11 mouse cellular contexts compared by ENCODE assay signal in genomic region chr16:18236676-18237501, GRCm38 (mm10). TPM values are rescaled to one million over a fixed set of nuclear protein-coding genes. Genes with fewer than 3 reads are reported as not detected.
DNase-seq lines count a peak whose midpoint lies in the region; ATAC-seq and TF ChIP-seq lines count a peak whose summit lies in the region.
"Had no signal": no experiment of that assay in that cellular context is flagged by ENCODE, and none has a peak within 500 bp of the region (broad histone marks: within the 10 kb centered on the region; RNA-seq: fewer than 3 reads in every experiment).

No protein-coding gene starts in this region.

- H3K27ac ChIP-seq in forebrain, embryonic 10.5 days, result no peak overlapping the region
- H3K27ac ChIP-seq in forebrain, embryonic 14.5 days (ENCODE audit: low read depth, low read length), result no peak overlapping the region
- 0 out of 2 replicates have a peak overlapping the region, but pooled peaks have one; percentile 74 for H3K27ac ChIP-seq in intestine, embryonic 15.5 days
- no peak overlapping the region for H3K27ac ChIP-seq in intestine, postnatal 0 days (ENCODE audit: low read depth, low read length)
- peak overlapping the region; percentile 86; the same call in 1 of the 2 replicates for H3K27ac ChIP-seq in limb, embryonic 13.5 days

- TF ChIP-seq CTCF in intestine, postnatal 0 days (IDR thresholded peaks at IDR 0.05; ENCODE audit: low read depth), result no peak

- no peak for ATAC-seq in forebrain, embryonic 14.5 days
- no peak for ATAC-seq in intestine, embryonic 15.5 days
- no peak for ATAC-seq in intestine, postnatal 0 days
- ATAC-seq in limb, embryonic 13.5 days (ENCODE audit: low FRiP score, low read depth), result no peak

- H3K36me3 ChIP-seq in forebrain, embryonic 10.5 days (replicated peaks), result peaks cover 58% of the 10 kb centered on the region
- peaks cover 44% of the 10 kb centered on the region for H3K36me3 ChIP-seq in forebrain, embryonic 14.5 days (ENCODE audit: control insufficient read depth, insufficient read depth, low read length)
- peaks cover 28% of the 10 kb centered on the region for H3K36me3 ChIP-seq in intestine, embryonic 15.5 days
- H3K36me3 ChIP-seq in intestine, postnatal 0 days (ENCODE audit: control insufficient read depth, insufficient read depth), result peaks cover 40% of the 10 kb centered on the region
- peaks cover 41% of the 10 kb centered on the region for H3K36me3 ChIP-seq in limb, embryonic 13.5 days

- no peaks in the 10 kb centered on the region for H3K9me3 ChIP-seq in forebrain, embryonic 10.5 days
- H3K9me3 ChIP-seq in forebrain, embryonic 14.5 days (replicated peaks; ENCODE audit: control insufficient read depth, low read length), result no peaks in the 10 kb centered on the region
- no peaks in the 10 kb centered on the region for H3K9me3 ChIP-seq in intestine, embryonic 15.5 days
- no peaks in the 10 kb centered on the region for H3K9me3 ChIP-seq in intestine, postnatal 0 days (ENCODE audit: control insufficient read depth)
- no peaks in the 10 kb centered on the region for H3K9me3 ChIP-seq in limb, embryonic 13.5 days

- 72% methylated on average over 7 of the region's 7 CpGs for WGBS in forebrain, embryonic 10.5 days
- WGBS in forebrain, embryonic 14.5 days, result 78% methylated on average over 7 of the region's 7 CpGs
- WGBS in intestine, embryonic 15.5 days, result 66% methylated on average over 7 of the region's 7 CpGs
- whole genome bisulfite sequencing in intestine, postnatal 0 days, result 76% methylated on average over 7 of the region's 7 CpGs
- 79% methylated on average over 7 of the region's 7 CpGs for WGBS in limb, embryonic 13.5 days

- no peaks in the 10 kb centered on the region for H3K27me3 ChIP-seq in forebrain, embryonic 10.5 days (ENCODE audit: poor library complexity, severe bottlenecking)
- H3K27me3 ChIP-seq in forebrain, embryonic 14.5 days (replicated peaks; ENCODE audit: control insufficient read depth, insufficient read depth, low read length), result no peaks in the 10 kb centered on the region
- no peaks in the 10 kb centered on the region for H3K27me3 ChIP-seq in intestine, embryonic 15.5 days (replicated peaks)
- no peaks in the 10 kb centered on the region for H3K27me3 ChIP-seq in intestine, postnatal 0 days (replicated peaks; ENCODE audit: control insufficient read depth, insufficient read depth, low read length)
- no peaks in the 10 kb centered on the region for H3K27me3 ChIP-seq in limb, embryonic 13.5 days

- H3K4me3 ChIP-seq in forebrain, embryonic 10.5 days, result peak overlapping the region; percentile 92; the same call in 1 of the 2 replicates
- H3K4me3 ChIP-seq in forebrain, embryonic 14.5 days (ENCODE audit: low read depth, low read length), result no peak overlapping the region
- no peak overlapping the region for H3K4me3 ChIP-seq in intestine, embryonic 15.5 days (replicated peaks)
- H3K4me3 ChIP-seq in intestine, postnatal 0 days (ENCODE audit: low read depth, low read length), result no peak overlapping the region
- no peak overlapping the region for H3K4me3 ChIP-seq in limb, embryonic 13.5 days

- no peak overlapping the region for H3K9ac ChIP-seq in forebrain, embryonic 14.5 days (ENCODE audit: low read length)
- no peak overlapping the region for H3K9ac ChIP-seq in intestine, embryonic 15.5 days
- no peak overlapping the region for H3K9ac ChIP-seq in intestine, postnatal 0 days (ENCODE audit: low read depth, low read length)
- peak overlapping the region; percentile 86; the same call in 1 of the 2 replicates for H3K9ac ChIP-seq in limb, embryonic 13.5 days

- peaks cover 35% of the 10 kb centered on the region for H3K4me1 ChIP-seq in forebrain, embryonic 10.5 days
- peaks cover 16% of the 10 kb centered on the region for H3K4me1 ChIP-seq in forebrain, embryonic 14.5 days (ENCODE audit: control insufficient read depth, insufficient read depth, low read length)
- H3K4me1 ChIP-seq in intestine, embryonic 15.5 days (replicated peaks), result peaks cover 19% of the 10 kb centered on the region
- no peaks in the 10 kb centered on the region for H3K4me1 ChIP-seq in intestine, postnatal 0 days (replicated peaks; ENCODE audit: control insufficient read depth, insufficient read depth, low read length)
- peaks cover 27% of the 10 kb centered on the region for H3K4me1 ChIP-seq in limb, embryonic 13.5 days

- DNase-seq in forebrain, embryonic 10.5 days (ENCODE audit: extremely low spot score, low spot score), result no peak
- DNase-seq in forebrain, embryonic 14.5 days (ENCODE audit: low spot score), result no peak
- peak; percentile 16 for DNase-seq in A20 (ENCODE audit: low read depth, low spot score)
- no peak for DNase-seq in Muller cell, postnatal 12 days (ENCODE audit: inconsistent ontology term)
- DNase-seq in left cerebral cortex, adult 11 months (ENCODE audit: low spot score), result no peak

- H3K4me2 ChIP-seq in forebrain, embryonic 14.5 days (ENCODE audit: low read length), result no peak overlapping the region
- H3K4me2 ChIP-seq in intestine, embryonic 15.5 days (replicated peaks), result 0 out of 2 replicates have a peak overlapping the region, but pooled peaks have one; percentile 77
- H3K4me2 ChIP-seq in intestine, postnatal 0 days (replicated peaks; ENCODE audit: low read depth), result no peak overlapping the region
- no peak overlapping the region for H3K4me2 ChIP-seq in limb, embryonic 13.5 days (replicated peaks)

RNA-seq across cellular contexts. Expression of gene Zdhhc8, which starts 2.0 kb away (rescaled TPM):
- polyA plus RNA-seq in forebrain, embryonic 10.5 days (2016; fragmentation: Nextera tagmentation; extraction: Ambion mirVana), result 9.7 and 10.5 TPM in 2 replicates
- polyA plus RNA-seq in forebrain, embryonic 14.5 days (2014; fragmentation: Nextera tagmentation; extraction: Ambion mirVana), result 5.9 and 10.2 TPM in 2 replicates
- polyA plus RNA-seq in intestine, embryonic 15.5 days (2015; fragmentation: Nextera tagmentation; extraction: Ambion mirVana), result 11.5 and 11.6 TPM in 2 replicates
- 4.3 and 5.0 TPM in 2 replicates for polyA plus RNA-seq in intestine, postnatal 0 days (2015; fragmentation: Nextera tagmentation; extraction: Ambion mirVana)
- polyA plus RNA-seq in limb, embryonic 13.5 days (2015; fragmentation: Nextera tagmentation; extraction: Ambion mirVana), result 18.7 and 21.2 TPM in 2 replicates

RNA-seq across cellular contexts. Expression of gene Trmt2a, which starts 11.6 kb away (rescaled TPM):
- 134 and 139 TPM in 2 replicates for polyA plus RNA-seq in forebrain, embryonic 10.5 days (2016; fragmentation: Nextera tagmentation; extraction: Ambion mirVana)
- 95.0 and 95.4 TPM in 2 replicates for polyA plus RNA-seq in forebrain, embryonic 14.5 days (2014; fragmentation: Nextera tagmentation; extraction: Ambion mirVana)
- polyA plus RNA-seq in intestine, embryonic 15.5 days (2015; fragmentation: Nextera tagmentation; extraction: Ambion mirVana), result 102 and 107 TPM in 2 replicates
- 26.1 and 28.7 TPM in 2 replicates for polyA plus RNA-seq in intestine, postnatal 0 days (2015; fragmentation: Nextera tagmentation; extraction: Ambion mirVana)
- 111 and 113 TPM in 2 replicates for polyA plus RNA-seq in limb, embryonic 13.5 days (2015; fragmentation: Nextera tagmentation; extraction: Ambion mirVana)

RNA-seq across cellular contexts. Expression of gene Ranbp1, which starts 11.6 kb away (rescaled TPM):
- 1,297 and 1,372 TPM in 2 replicates for polyA plus RNA-seq in forebrain, embryonic 10.5 days (2016; fragmentation: Nextera tagmentation; extraction: Ambion mirVana)
- polyA plus RNA-seq in forebrain, embryonic 14.5 days (2014; fragmentation: Nextera tagmentation; extraction: Ambion mirVana), result 527 and 537 TPM in 2 replicates
- polyA plus RNA-seq in intestine, embryonic 15.5 days (2015; fragmentation: Nextera tagmentation; extraction: Ambion mirVana), result 535 and 668 TPM in 2 replicates
- 229 and 231 TPM in 2 replicates for polyA plus RNA-seq in intestine, postnatal 0 days (2015; fragmentation: Nextera tagmentation; extraction: Ambion mirVana)
- polyA plus RNA-seq in limb, embryonic 13.5 days (2015; fragmentation: Nextera tagmentation; extraction: Ambion mirVana), result 641 and 645 TPM in 2 replicates

RNA-seq across cellular contexts. Expression of gene Ccdc188, which starts 19.2 kb away (rescaled TPM):
- not detected in 2 replicates for polyA plus RNA-seq in forebrain, embryonic 10.5 days (2016; fragmentation: Nextera tagmentation; extraction: Ambion mirVana)
- polyA plus RNA-seq in forebrain, embryonic 14.5 days (2014; fragmentation: Nextera tagmentation; extraction: Ambion mirVana), result 0.13 and 0.16 TPM in 2 replicates
- polyA plus RNA-seq in intestine, embryonic 15.5 days (2015; fragmentation: Nextera tagmentation; extraction: Ambion mirVana), result not detected in 2 replicates
- not detected in 2 replicates for polyA plus RNA-seq in intestine, postnatal 0 days (2015; fragmentation: Nextera tagmentation; extraction: Ambion mirVana)
- polyA plus RNA-seq in limb, embryonic 13.5 days (2015; fragmentation: Nextera tagmentation; extraction: Ambion mirVana), result not detected in 2 replicates
- polyA plus RNA-seq: kidney, postnatal 0 days; limb, embryonic 11.5 days had no signal

RNA-seq across cellular contexts. Expression of gene Gm49776, which starts 21.2 kb away (rescaled TPM):
- polyA plus RNA-seq in forebrain, embryonic 10.5 days (2016; fragmentation: Nextera tagmentation; extraction: Ambion mirVana), result 3.0 and 5.8 TPM in 2 replicates
- 1.8 TPM in 1 of 2 replicates, not detected in the other for polyA plus RNA-seq in forebrain, embryonic 14.5 days (2014; fragmentation: Nextera tagmentation; extraction: Ambion mirVana)
- 3.3 TPM in 1 of 2 replicates, not detected in the other for polyA plus RNA-seq in intestine, embryonic 15.5 days (2015; fragmentation: Nextera tagmentation; extraction: Ambion mirVana)
- polyA plus RNA-seq in intestine, postnatal 0 days (2015; fragmentation: Nextera tagmentation; extraction: Ambion mirVana), result 1.2 and 1.5 TPM in 2 replicates
- 3.5 TPM in 1 of 2 replicates, not detected in the other for polyA plus RNA-seq in limb, embryonic 13.5 days (2015; fragmentation: Nextera tagmentation; extraction: Ambion mirVana)
- polyA plus RNA-seq: gonadal fat pad, adult 2 months had no signal

Comparison
In these comparisons a context has a peak if more than half of its experiments do, and no peak if none do; other contexts are left out.
1. H3K27ac ChIP-seq: peak in intestine, embryonic 15.5 days (single experiment) and limb, embryonic 13.5 days (single experiment); none in forebrain, embryonic 10.5 days (single experiment), forebrain, embryonic 14.5 days (single experiment) and intestine, postnatal 0 days (single experiment).